Mouse (Mus musculus): ENCODE results near the gene Ccdc30. TPM values are rescaled to one million over a fixed set of nuclear protein-coding genes. Genes with fewer than 3 reads are reported as not detected.

Ccdc30 gene
- polyA plus RNA-seq, 1 experiment from 2014 or later = 1.4 TPM

- Histone ChIP-seq H3K36me3 (ENCODE audit: control insufficient read depth, insufficient read depth, low read length) (no peaks in the 10 kb centered on the region), H3K4me1 (replicated peaks; ENCODE audit: control insufficient read depth, insufficient read depth) (no peaks in the 10 kb centered on the region), H3K27ac (replicated peaks) (no peak overlapping the region), H3K9ac (ENCODE audit: low read length) (peak overlapping the region; percentile 52), H3K27me3 (ENCODE audit: control insufficient read depth, insufficient read depth, low read length) (no peaks in the 10 kb centered on the region), H3K4me2 (replicated peaks; ENCODE audit: low read depth) (peak overlapping the region; percentile 59), H3K4me3 (ENCODE audit: low read depth, low read length) (peak overlapping the region; percentile 34), H3K9me3 (ENCODE audit: control insufficient read depth, low read length) (no peaks in the 10 kb centered on the region)
- DNase-seq (ENCODE audit: low spot score) = peak; percentile 44
- TF ChIP-seq CTCF (IDR thresholded peaks at IDR 0.05; ENCODE audit: low read depth) = no peak
- no peak for TF ChIP-seq EP300 (optimal IDR thresholded peaks at IDR 0.05)
- peak; percentile 57; the same call in 1 of the 2 replicates for ATAC-seq (ENCODE audit: low FRiP score, low TSS enrichment)
- WGBS = 6% methylated on average over 30 of the region's 30 CpGs
These were observed 55.9 kb downstream of the Ccdc30 start for GRCm38 (mm10) chr4:119359196-119359971.

- no peak overlapping the region for H3K27ac ChIP-seq (replicated peaks)
- TF ChIP-seq EP300 (optimal IDR thresholded peaks at IDR 0.05) (no peak), CTCF (IDR thresholded peaks at IDR 0.05; ENCODE audit: low read depth) (no peak)
- DNase-seq (ENCODE audit: low spot score) (no peak), ATAC-seq (ENCODE audit: low FRiP score, low TSS enrichment) (no peak)
- H3K36me3 ChIP-seq (ENCODE audit: control insufficient read depth, insufficient read depth, low read length) = no peaks in the 10 kb centered on the region
- no peaks in the 10 kb centered on the region for H3K4me1 ChIP-seq (replicated peaks; ENCODE audit: control insufficient read depth, insufficient read depth)
- no peaks in the 10 kb centered on the region for H3K9me3 ChIP-seq (ENCODE audit: control insufficient read depth, low read length)
- no peak overlapping the region for H3K9ac ChIP-seq (ENCODE audit: low read length)
- no peak overlapping the region for H3K4me2 ChIP-seq (replicated peaks; ENCODE audit: low read depth)
- H3K4me3 ChIP-seq (ENCODE audit: low read depth, low read length) = no peak overlapping the region
- H3K27me3 ChIP-seq (ENCODE audit: control insufficient read depth, insufficient read depth, low read length) = no peaks in the 10 kb centered on the region
- WGBS = 91% methylated on average over 6 of the region's 6 CpGs
These were observed 69.8 kb downstream of the Ccdc30 start for GRCm38 (mm10) chr4:119345508-119345907.

DNA sequence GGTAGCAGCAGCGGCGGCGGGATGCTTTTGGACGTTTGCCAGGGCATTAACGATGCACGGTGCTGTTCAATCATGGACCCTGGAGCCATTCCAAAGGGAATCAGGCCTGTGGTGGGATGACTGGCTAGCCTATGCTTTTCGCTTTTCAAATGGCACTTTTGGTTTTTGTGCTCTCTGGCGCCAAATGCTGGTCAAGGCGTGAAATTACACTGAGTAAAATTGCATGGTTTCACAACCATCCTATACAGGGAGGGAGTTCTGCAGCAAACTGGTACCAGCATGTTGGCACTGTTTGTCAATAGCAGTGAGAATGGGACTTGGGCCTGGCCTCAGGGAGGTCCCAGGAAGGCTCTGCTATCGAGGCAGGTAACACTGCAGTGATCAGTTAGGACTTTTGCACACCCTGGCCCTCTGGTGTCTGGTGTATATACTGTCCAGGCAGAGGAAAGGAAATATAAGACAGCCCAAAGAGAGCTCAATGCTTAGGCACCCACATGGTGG lies 76.4 kb downstream of the Ccdc30 start:
- Histone ChIP-seq H3K4me3 (ENCODE audit: low read depth, low read length) (no peak overlapping the region), H3K4me2 (replicated peaks; ENCODE audit: low read depth) (no peak overlapping the region), H3K9me3 (ENCODE audit: control insufficient read depth, low read length) (no peaks in the 10 kb centered on the region), H3K4me1 (replicated peaks; ENCODE audit: control insufficient read depth, insufficient read depth) (no peaks in the 10 kb centered on the region), H3K27me3 (ENCODE audit: control insufficient read depth, insufficient read depth, low read length) (no peaks in the 10 kb centered on the region), H3K27ac (replicated peaks) (no peak overlapping the region), H3K9ac (ENCODE audit: low read length) (no peak overlapping the region), H3K36me3 (ENCODE audit: control insufficient read depth, insufficient read depth, low read length) (no peaks in the 10 kb centered on the region)
- peak; percentile 83 for TF ChIP-seq CTCF (IDR thresholded peaks at IDR 0.05; ENCODE audit: low read depth)
- no peak for TF ChIP-seq EP300 (optimal IDR thresholded peaks at IDR 0.05)
- peak; percentile 65 for DNase-seq (ENCODE audit: low spot score)
- 4% methylated on average over 10 of the region's 10 CpGs for WGBS
- peak; percentile 45; the same call in 1 of the 2 replicates for ATAC-seq (ENCODE audit: low FRiP score, low TSS enrichment)

GRCm38 (mm10) chr4:119338422-119338821 lies 76.9 kb downstream of the Ccdc30 start:
- Histone ChIP-seq H3K27me3 (ENCODE audit: control insufficient read depth, insufficient read depth, low read length) (no peaks in the 10 kb centered on the region), H3K27ac (replicated peaks) (no peak overlapping the region), H3K9me3 (ENCODE audit: control insufficient read depth, low read length) (no peaks in the 10 kb centered on the region), H3K36me3 (ENCODE audit: control insufficient read depth, insufficient read depth, low read length) (no peaks in the 10 kb centered on the region), H3K4me2 (replicated peaks; ENCODE audit: low read depth) (no peak overlapping the region), H3K9ac (ENCODE audit: low read length) (no peak overlapping the region), H3K4me1 (replicated peaks; ENCODE audit: control insufficient read depth, insufficient read depth) (no peaks in the 10 kb centered on the region), H3K4me3 (ENCODE audit: low read depth, low read length) (no peak overlapping the region)
- TF ChIP-seq EP300 (optimal IDR thresholded peaks at IDR 0.05) (no peak), CTCF (IDR thresholded peaks at IDR 0.05; ENCODE audit: low read depth) (no peak)
- no peak for DNase-seq (ENCODE audit: low spot score)
- ATAC-seq (ENCODE audit: low FRiP score, low TSS enrichment) = no peak
- 66% methylated on average over 4 of the region's 4 CpGs for WGBS

DNA sequence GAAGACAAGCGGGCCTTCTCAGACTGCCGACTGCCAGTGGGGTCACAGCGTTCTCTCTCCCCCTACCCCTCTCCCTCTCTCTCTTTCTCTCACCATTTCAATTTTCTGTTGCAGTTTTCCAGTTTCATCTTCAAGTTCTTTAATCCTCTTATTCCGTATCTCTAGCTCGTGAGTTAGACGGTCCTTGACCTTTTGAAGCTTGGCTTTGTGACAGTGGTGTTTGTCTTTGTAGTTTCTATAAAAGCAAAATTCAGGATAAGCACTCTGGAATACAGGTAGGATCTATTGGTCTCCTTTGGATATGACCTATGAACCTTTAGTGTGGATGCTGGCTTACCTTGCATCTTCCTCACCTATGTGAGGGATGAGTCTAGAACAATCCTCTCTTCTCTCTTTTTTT lies 81.8 kb downstream of the Ccdc30 start:
- ATAC-seq (ENCODE audit: low FRiP score, low TSS enrichment) = no peak
- no peak overlapping the region for H3K9ac ChIP-seq (ENCODE audit: low read length)

More for the DNA sequence above, 81.8 kb downstream of the Ccdc30 start:
- Histone ChIP-seq H3K9me3 (ENCODE audit: control insufficient read depth, low read length) (no peaks in the 10 kb centered on the region), H3K4me1 (replicated peaks; ENCODE audit: control insufficient read depth, insufficient read depth) (no peaks in the 10 kb centered on the region), H3K27me3 (ENCODE audit: control insufficient read depth, insufficient read depth, low read length) (no peaks in the 10 kb centered on the region), H3K36me3 (ENCODE audit: control insufficient read depth, insufficient read depth, low read length) (no peaks in the 10 kb centered on the region), H3K4me3 (ENCODE audit: low read depth, low read length) (no peak overlapping the region), H3K27ac (replicated peaks) (no peak overlapping the region), H3K4me2 (replicated peaks; ENCODE audit: low read depth) (no peak overlapping the region)
- WGBS = 86% methylated on average over 6 of the region's 6 CpGs
- no peak for DNase-seq (ENCODE audit: low spot score)
- no peak for TF ChIP-seq CTCF (IDR thresholded peaks at IDR 0.05; ENCODE audit: low read depth)
- TF ChIP-seq EP300 (optimal IDR thresholded peaks at IDR 0.05) = no peak

Data from stomach, postnatal 0 days (tissue).